Mouse (Mus musculus): Measurements from ENCODE around the gene Gpr179. TPM values are rescaled to one million over a fixed set of nuclear protein-coding genes. Genes with fewer than 3 reads are reported as not detected.

The Gpr179 gene
- under 1 TPM; 0.15 to 0.53 TPM for polyA plus RNA-seq (2012; fragmentation: generic; extraction: Trizol)

DNA sequence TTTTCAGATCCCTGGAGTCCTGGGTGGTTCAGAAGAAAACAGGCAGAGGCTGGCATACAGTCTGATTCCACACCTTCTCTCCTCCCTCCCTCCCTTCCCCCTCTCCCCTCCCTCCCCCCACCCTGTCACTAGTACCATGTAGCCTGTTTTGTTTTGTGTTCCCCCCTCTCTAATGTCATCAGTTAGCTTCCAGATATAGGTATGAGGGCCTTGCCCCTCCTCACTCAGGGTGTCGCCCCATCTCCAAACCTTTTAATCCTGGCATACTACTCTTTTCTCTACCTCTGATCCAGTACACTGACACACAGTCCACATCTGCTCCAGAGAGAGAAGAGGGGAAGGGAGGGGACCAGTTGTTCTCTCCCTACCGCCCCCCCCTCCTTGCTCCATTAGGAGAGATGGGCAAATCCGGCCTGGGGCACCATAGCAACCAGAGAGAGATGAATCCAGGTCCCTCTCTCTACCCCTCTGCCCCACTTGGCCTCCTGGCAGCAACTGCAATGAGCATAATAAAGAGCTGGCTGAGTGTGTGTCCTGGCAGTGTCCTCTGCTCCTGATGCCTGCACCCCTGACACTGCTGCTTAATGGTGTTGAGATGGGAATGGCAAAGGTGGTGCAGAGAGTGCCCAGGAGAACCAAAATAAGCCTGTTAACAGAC is at the start of gene Gpr179:
Gene Gpr179, minus strand, starts transcription at position 51 of the 658 bp plus-strand sequence.

DNA sequence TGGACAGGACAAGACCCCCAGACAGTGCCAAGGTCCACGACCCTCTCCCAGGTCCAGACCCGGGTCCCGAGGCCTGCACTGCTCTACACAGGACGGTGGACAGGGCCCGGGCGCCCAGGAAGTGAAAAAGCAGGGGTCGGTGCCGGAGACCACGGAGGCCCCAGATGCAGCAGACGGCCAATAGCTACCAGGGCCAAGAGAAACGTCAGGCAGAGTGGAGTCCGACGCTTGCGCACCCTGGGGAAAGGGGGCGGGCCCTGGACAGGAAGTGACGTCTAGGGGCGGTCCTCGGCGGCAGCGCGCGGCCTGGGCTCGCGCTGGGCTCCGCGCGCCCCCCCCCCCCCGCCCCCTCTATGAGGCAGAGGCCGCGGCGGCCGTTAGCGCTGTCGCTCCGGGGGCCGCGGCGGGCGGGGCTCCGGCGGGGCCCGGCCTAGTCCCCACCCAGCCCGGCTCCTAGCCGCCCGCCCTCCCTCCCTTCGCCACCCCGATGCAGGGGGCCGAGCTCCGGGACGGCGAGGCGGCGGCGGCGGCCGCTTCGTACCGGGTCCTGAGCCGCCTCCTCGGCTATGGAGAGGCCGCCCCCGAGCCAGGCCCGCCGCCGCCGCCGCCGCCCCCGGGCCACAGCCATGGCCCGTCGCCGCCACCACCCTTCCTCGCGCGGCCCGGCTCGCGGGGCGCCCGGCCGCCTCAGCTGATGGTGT is 10.2 kb upstream of the Gpr179 start, which contains the start of gene Socs7:
Gene Socs7, plus strand, starts transcription at position 604 of the 701 bp plus-strand sequence.

DNA sequence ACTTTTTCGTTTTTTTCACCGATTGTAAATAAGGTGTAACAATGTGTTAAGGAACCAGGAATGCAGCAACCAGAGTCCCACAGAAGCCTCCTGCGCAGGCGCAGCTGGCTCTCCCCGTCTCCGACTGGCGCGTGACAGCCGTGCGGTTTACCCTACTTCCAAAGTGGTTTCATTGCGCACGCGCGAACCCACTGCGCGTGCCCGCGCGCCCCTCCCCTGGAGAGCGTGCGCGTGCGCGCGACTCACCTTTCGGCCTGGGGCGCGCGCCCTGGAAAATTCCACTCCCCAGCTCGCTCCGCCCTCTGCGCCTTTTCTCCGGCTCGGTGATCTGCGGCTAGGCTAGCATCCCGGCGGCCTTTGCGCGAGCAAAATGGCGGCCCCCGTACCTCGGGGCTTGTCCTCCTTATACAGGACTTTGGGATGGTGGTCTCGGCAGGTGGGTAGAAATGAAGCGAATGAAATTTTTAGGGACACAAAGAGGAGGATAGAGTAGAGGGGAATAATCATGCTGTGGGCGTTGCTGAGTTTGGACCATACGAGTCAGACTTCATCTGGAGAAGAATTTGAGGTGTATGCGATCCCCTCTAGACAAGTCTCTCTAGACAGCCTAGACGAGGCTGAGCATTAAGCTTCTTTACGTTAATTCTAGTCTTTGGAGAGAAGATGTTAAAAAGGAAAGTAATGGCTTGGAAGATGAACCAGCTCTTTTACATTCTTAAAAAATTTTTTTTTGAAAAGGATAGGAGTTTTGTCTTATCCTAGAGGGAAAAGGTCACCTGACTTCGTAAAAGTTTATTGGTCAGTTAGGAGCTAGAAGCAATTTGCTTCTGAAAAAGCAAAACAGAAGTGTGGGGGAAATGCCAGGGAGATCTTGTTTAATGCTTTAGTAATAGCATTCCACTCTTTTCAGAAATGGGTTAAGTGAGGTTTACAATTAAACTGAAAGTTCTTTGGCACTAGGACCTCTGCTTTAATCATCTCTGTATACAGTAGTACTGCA is 36.1 kb downstream of the Gpr179 start, which contains the start of gene Mrpl45:
Gene Mrpl45, plus strand, starts transcription at position 213 of the 1,000 bp plus-strand sequence.

Other genes starting within 250 kb of the Gpr179 start
- gene Tbx21, start 236.7 kb downstream of the Gpr179 start, polyA plus RNA-seq (2012; fragmentation: generic; extraction: Trizol), result not detected
- 1 to 10 TPM in 1 of 2 experiments, under 1 TPM in 1; 0.07 to 1.3 TPM for gene Tbkbp1, start 200.6 kb downstream of the Gpr179 start, polyA plus RNA-seq (2012; fragmentation: generic; extraction: Trizol)
- 100 to 1,000 TPM in 1 of 2 experiments, 10 to 100 TPM in 1; 35.4 to 123 TPM for gene Kpnb1, start 164.2 kb downstream of the Gpr179 start, polyA plus RNA-seq (2012; fragmentation: generic; extraction: Trizol)
- gene Npepps, start 71.4 kb downstream of the Gpr179 start, polyA plus RNA-seq (2012; fragmentation: generic; extraction: Trizol), result 100 to 1,000 TPM in 1 of 2 experiments, 10 to 100 TPM in 1; 25.3 to 106 TPM
- gene Mrpl45, start 36.4 kb downstream of the Gpr179 start, polyA plus RNA-seq (2012; fragmentation: generic; extraction: Trizol), result 10 to 100 TPM; 37.2 to 45.8 TPM
- 10 to 100 TPM in 1 of 2 experiments, 1 to 10 TPM in 1; 4.0 to 11.2 TPM for gene Socs7, start 10.5 kb upstream of the Gpr179 start, polyA plus RNA-seq (2012; fragmentation: generic; extraction: Trizol)
- gene Arhgap23, start 63.5 kb upstream of the Gpr179 start, polyA plus RNA-seq (2012; fragmentation: generic; extraction: Trizol), result 10 to 100 TPM; 16.6 to 76.2 TPM
- 1 to 10 TPM; 1.3 to 2.0 TPM for gene 4933428G20Rik, start 148.3 kb upstream of the Gpr179 start, polyA plus RNA-seq (2012; fragmentation: generic; extraction: Trizol)
- gene Srcin1, start 224.1 kb upstream of the Gpr179 start, polyA plus RNA-seq (2012; fragmentation: generic; extraction: Trizol), result under 1 TPM; 0.01 to 0.07 TPM